12 mouse cellular contexts compared by ENCODE assay signal in the genomic region with DNA sequence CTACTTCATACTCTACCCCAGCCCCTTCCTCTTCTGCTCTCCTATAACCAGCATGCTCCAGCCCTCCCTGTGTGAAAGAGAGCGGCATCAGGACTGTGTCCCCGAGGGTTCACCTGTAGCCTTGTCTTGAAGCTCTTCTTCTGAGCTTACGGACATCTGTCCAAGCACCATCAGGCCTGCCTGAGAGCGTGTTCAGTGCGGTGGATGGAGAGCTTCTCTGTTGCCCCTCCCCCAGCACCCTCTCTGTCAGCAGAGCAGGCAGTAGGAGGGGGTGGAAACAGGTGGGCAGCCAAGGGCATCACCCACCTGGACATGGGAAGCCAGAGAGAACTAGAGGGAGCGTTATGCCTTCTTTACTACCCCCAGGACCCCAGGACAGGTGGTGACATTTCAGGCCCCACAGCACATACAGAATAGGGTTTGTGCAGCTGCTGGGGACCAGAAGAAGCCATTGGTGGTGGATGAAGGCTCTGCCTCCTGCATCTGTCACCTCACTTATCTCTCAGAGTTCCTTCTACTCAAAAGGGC. TPM values are rescaled to one million over a fixed set of nuclear protein-coding genes. Genes with fewer than 3 reads are reported as not detected.
DNase-seq lines count a peak whose midpoint lies in the region; ATAC-seq and TF ChIP-seq lines count a peak whose summit lies in the region.
"Had no signal": no experiment of that assay in that cellular context is flagged by ENCODE, and none has a peak within 500 bp of the region (broad histone marks: within the 10 kb centered on the region; RNA-seq: fewer than 3 reads in every experiment).

No protein-coding gene starts in this region.

- WGBS in embryonic facial prominence, embryonic 14.5 days = 77% methylated on average over 6 of the region's 6 CpGs
- 74% methylated on average over 6 of the region's 6 CpGs for WGBS in hindbrain, embryonic 12.5 days
- WGBS in midbrain, embryonic 14.5 days = 49% methylated on average over 6 of the region's 6 CpGs

- no peak for TF ChIP-seq CTCF in cortical plate, adult 2 months (IDR thresholded peaks at IDR 0.05; ENCODE audit: extremely low read depth, insufficient read depth, low read length)

- TF ChIP-seq POLR2A in cortical plate, adult 2 months (IDR thresholded peaks at IDR 0.05; ENCODE audit: extremely low read depth, insufficient read depth, low read length) = no peak

- peaks cover 66% of the 10 kb centered on the region for H3K36me3 ChIP-seq in embryonic facial prominence, embryonic 14.5 days (ENCODE audit: control insufficient read depth, insufficient read depth, low read length)
- H3K36me3 ChIP-seq in hindbrain, embryonic 12.5 days = peaks cover 48% of the 10 kb centered on the region
- H3K36me3 ChIP-seq in midbrain, embryonic 14.5 days (ENCODE audit: control insufficient read depth, insufficient read depth, low read length) = peaks cover 51% of the 10 kb centered on the region

- H3K4me3 ChIP-seq in cortical plate, adult 2 months (ENCODE audit: insufficient read depth, low read length) = no peak overlapping the region
- no peak overlapping the region for H3K4me3 ChIP-seq in embryonic facial prominence, embryonic 14.5 days (ENCODE audit: low read depth, low read length)
- H3K4me3 ChIP-seq in hindbrain, embryonic 12.5 days = no peak overlapping the region
- no peak overlapping the region for H3K4me3 ChIP-seq in midbrain, embryonic 14.5 days (replicated peaks; ENCODE audit: low read depth, low read length)
- H3K4me3 ChIP-seq: liver, embryonic 12.5 days had no signal

- no peak for ATAC-seq in embryonic facial prominence, embryonic 14.5 days (ENCODE audit: low read depth)
- 0 out of 2 replicates have a peak, but pooled peaks have one; percentile 14 for ATAC-seq in hindbrain, embryonic 12.5 days (ENCODE audit: low FRiP score)
- peak; percentile 18; the same call in 1 of the 2 replicates for ATAC-seq in midbrain, embryonic 14.5 days (ENCODE audit: low FRiP score, low TSS enrichment)
- ATAC-seq: activated CD4-positive, CD25-positive, alpha-beta regulatory T cell, adult 4 months; liver, embryonic 12.5 days had no signal

- no peaks in the 10 kb centered on the region for H3K9me3 ChIP-seq in embryonic facial prominence, embryonic 14.5 days (ENCODE audit: control insufficient read depth, low read length)
- no peaks in the 10 kb centered on the region for H3K9me3 ChIP-seq in hindbrain, embryonic 12.5 days (replicated peaks)
- no peaks in the 10 kb centered on the region for H3K9me3 ChIP-seq in midbrain, embryonic 14.5 days (ENCODE audit: control insufficient read depth, low read length)
- H3K9me3 ChIP-seq: liver, embryonic 12.5 days had no signal

- H3K9ac ChIP-seq in embryonic facial prominence, embryonic 14.5 days (ENCODE audit: low read depth, low read length) = no peak overlapping the region
- H3K9ac ChIP-seq in hindbrain, embryonic 12.5 days = no peak overlapping the region
- no peak overlapping the region; the same call in 1 of the 2 replicates for H3K9ac ChIP-seq in midbrain, embryonic 14.5 days (replicated peaks; ENCODE audit: low read length)
- H3K9ac ChIP-seq: liver, embryonic 12.5 days had no signal

- no peaks in the 10 kb centered on the region for H3K27me3 ChIP-seq in embryonic facial prominence, embryonic 14.5 days (replicated peaks; ENCODE audit: control insufficient read depth, insufficient read depth, low read length)
- peaks cover 24% of the 10 kb centered on the region; the same call in 1 of the 2 replicates for H3K27me3 ChIP-seq in hindbrain, embryonic 12.5 days
- no peaks in the 10 kb centered on the region for H3K27me3 ChIP-seq in midbrain, embryonic 14.5 days (ENCODE audit: control insufficient read depth, insufficient read depth, low read length)
- H3K27me3 ChIP-seq: CH12.LX; liver, embryonic 12.5 days had no signal

- peaks cover 9% of the 10 kb centered on the region for H3K4me1 ChIP-seq in cortical plate, adult 2 months (ENCODE audit: control insufficient read depth, insufficient read depth, low read length)
- H3K4me1 ChIP-seq in embryonic facial prominence, embryonic 14.5 days (ENCODE audit: control insufficient read depth, insufficient read depth, low read length) = peaks cover 5% of the 10 kb centered on the region
- H3K4me1 ChIP-seq in hindbrain, embryonic 12.5 days = peaks cover 73% of the 10 kb centered on the region
- peaks cover 86% of the 10 kb centered on the region for H3K4me1 ChIP-seq in midbrain, embryonic 14.5 days (ENCODE audit: control insufficient read depth, insufficient read depth, low read length)

- H3K27ac ChIP-seq in cortical plate, adult 2 months (ENCODE audit: insufficient read depth, low read length) = peak overlapping the region; percentile 78
- peak overlapping the region; percentile 49; the same call in 1 of the 2 replicates for H3K27ac ChIP-seq in embryonic facial prominence, embryonic 14.5 days (replicated peaks; ENCODE audit: low read depth, low read length)
- H3K27ac ChIP-seq in hindbrain, embryonic 12.5 days = peak overlapping the region; percentile 89
- peak overlapping the region; percentile 94 for H3K27ac ChIP-seq in midbrain, embryonic 14.5 days (replicated peaks; ENCODE audit: low read depth, low read length)
- H3K27ac ChIP-seq: liver, embryonic 12.5 days had no signal

- DNase-seq in embryonic facial prominence, embryonic 14.5 days (ENCODE audit: low spot score) = no peak
- DNase-seq in midbrain, embryonic 14.5 days = no peak
- DNase-seq in spleen, postnatal 10 days (ENCODE audit: low spot score in 2 of 2) = no peak
- no peak for DNase-seq in kidney, postnatal 14 days
- DNase-seq in retina, postnatal 1 day = no peak
- DNase-seq: heart, postnatal 4 days; kidney, adult 8-10 months had no signal

- H3K4me2 ChIP-seq in embryonic facial prominence, embryonic 14.5 days (ENCODE audit: low read depth, low read length) = no peak overlapping the region
- H3K4me2 ChIP-seq in hindbrain, embryonic 12.5 days (replicated peaks) = peak overlapping the region; percentile 21; the same call in 1 of the 2 replicates
- H3K4me2 ChIP-seq in midbrain, embryonic 14.5 days (ENCODE audit: low read length) = peak overlapping the region; percentile 38; the same call in 1 of the 2 replicates
- H3K4me2 ChIP-seq: liver, embryonic 12.5 days had no signal

RNA-seq across cellular contexts. Expression of gene Pipox, which starts 42.3 kb away (rescaled TPM):
- 3.2 and 3.8 TPM in 2 replicates for polyA plus RNA-seq in cortical plate, adult 2 months (2012; rRNA removed)
- polyA plus RNA-seq in embryonic facial prominence, embryonic 14.5 days (2014; fragmentation: Nextera tagmentation; extraction: Ambion mirVana) = 1.5 and 1.8 TPM in 2 replicates
- polyA plus RNA-seq in hindbrain, embryonic 12.5 days (2016; fragmentation: Nextera tagmentation; extraction: Ambion mirVana) = 5.0 and 7.1 TPM in 2 replicates
- 4.0 and 4.2 TPM in 2 replicates for polyA plus RNA-seq in midbrain, embryonic 14.5 days (2014; fragmentation: Nextera tagmentation; extraction: Ambion mirVana)
